Mouse (Mus musculus): ENCODE measurements around the gene Fastkd1. TPM values are rescaled to one million over a fixed set of nuclear protein-coding genes. Genes with fewer than 3 reads are reported as not detected.
"Not testable (repeated sequence)": the region's sequence is repeated elsewhere in the genome, so short reads cannot be mapped to it uniquely, and the experiment has no call there.

Gene Fastkd1
- polyA plus RNA-seq, 1 experiment from 2014 or later: 12.7 TPM

GRCm38 (mm10) chr2:69700446-69700845, 12.9 kb downstream of the Fastkd1 start:
- no peak overlapping the region for H3K4me3 ChIP-seq
- no peak for ATAC-seq (ENCODE audit: insufficient number of reproducible peaks, insufficient read depth, low FRiP score, low TSS enrichment)
- no peak overlapping the region for H3K4me2 ChIP-seq (replicated peaks)
- H3K4me1 ChIP-seq: no peaks in the 10 kb centered on the region
- peaks cover 21% of the 10 kb centered on the region for H3K36me3 ChIP-seq
- H3K27ac ChIP-seq: no peak overlapping the region
- no peaks in the 10 kb centered on the region for H3K27me3 ChIP-seq
- WGBS: 93% methylated on average over 8 of the region's 8 CpGs
- no peaks in the 10 kb centered on the region for H3K9me3 ChIP-seq
- no peak overlapping the region for H3K9ac ChIP-seq

DNA sequence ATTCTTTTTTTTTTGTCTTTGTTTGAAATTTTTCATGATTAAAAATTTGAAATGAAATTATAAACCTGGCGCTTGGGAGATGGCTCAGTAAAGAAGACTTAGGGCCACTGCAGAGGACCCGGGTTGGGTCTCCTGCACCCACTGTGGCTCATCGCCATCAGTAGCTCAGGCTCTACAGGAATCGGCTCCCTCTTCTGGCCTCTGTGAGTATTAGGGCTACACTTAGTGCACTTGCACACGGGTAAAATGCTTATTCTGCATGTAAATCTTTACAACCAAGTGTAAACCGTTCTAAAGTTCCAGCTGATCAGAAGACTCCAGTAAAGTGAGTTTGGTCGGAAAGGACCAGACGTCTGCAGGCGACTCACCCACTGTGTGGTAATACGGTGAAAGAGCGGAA, 19.8 kb downstream of the Fastkd1 start:
- Histone ChIP-seq H3K4me2 (replicated peaks) (no peak overlapping the region), H3K4me1 (no peaks in the 10 kb centered on the region), H3K27me3 (no peaks in the 10 kb centered on the region), H3K9me3 (no peaks in the 10 kb centered on the region), H3K9ac (no peak overlapping the region), H3K36me3 (peaks cover 34% of the 10 kb centered on the region), H3K27ac (no peak overlapping the region), H3K4me3 (no peak overlapping the region)
- 93% methylated on average over 11 of the region's 11 CpGs for WGBS
- ATAC-seq (ENCODE audit: insufficient number of reproducible peaks, insufficient read depth, low FRiP score, low TSS enrichment): no peak

GRCm38 (mm10) chr2:69690843-69691242, 22.5 kb downstream of the Fastkd1 start:
- no peak for ATAC-seq (ENCODE audit: insufficient number of reproducible peaks, insufficient read depth, low FRiP score, low TSS enrichment)
- Histone ChIP-seq H3K9me3 (no peaks in the 10 kb centered on the region), H3K27me3 (no peaks in the 10 kb centered on the region), H3K4me1 (no peaks in the 10 kb centered on the region), H3K27ac (no peak overlapping the region), H3K36me3 (peaks cover 39% of the 10 kb centered on the region), H3K4me2 (replicated peaks) (no peak overlapping the region), H3K4me3 (no peak overlapping the region), H3K9ac (no peak overlapping the region)
- 93% methylated on average over 6 of the region's 6 CpGs for WGBS

DNA sequence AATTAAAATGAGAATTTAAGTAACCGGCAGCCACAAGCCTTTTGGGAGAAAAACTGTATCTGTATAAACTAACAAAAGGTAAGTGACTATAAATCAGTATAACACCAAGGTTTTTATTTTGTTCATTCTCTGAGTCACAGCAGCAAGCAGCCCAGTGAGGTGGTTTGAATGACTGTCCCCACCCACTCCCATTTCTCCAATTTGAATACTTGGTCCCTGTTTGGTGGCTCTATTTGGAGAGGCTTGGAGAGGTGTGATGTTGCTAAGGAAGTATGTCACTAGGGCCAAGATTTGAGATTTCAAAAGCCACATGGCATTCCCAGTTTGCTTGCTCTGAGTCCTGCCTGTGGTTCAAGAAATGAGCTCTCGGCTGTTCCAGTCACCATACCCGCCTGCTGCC, 23.1 kb downstream of the Fastkd1 start:
- Histone ChIP-seq H3K36me3 (peaks cover 39% of the 10 kb centered on the region), H3K4me2 (replicated peaks) (no peak overlapping the region), H3K27me3 (no peaks in the 10 kb centered on the region), H3K4me1 (no peaks in the 10 kb centered on the region), H3K27ac (no peak overlapping the region), H3K9me3 (no peaks in the 10 kb centered on the region), H3K9ac (no peak overlapping the region), H3K4me3 (no peak overlapping the region)
- 96% methylated on average over 3 of the region's 3 CpGs for WGBS
- ATAC-seq (ENCODE audit: insufficient number of reproducible peaks, insufficient read depth, low FRiP score, low TSS enrichment): no peak

DNA sequence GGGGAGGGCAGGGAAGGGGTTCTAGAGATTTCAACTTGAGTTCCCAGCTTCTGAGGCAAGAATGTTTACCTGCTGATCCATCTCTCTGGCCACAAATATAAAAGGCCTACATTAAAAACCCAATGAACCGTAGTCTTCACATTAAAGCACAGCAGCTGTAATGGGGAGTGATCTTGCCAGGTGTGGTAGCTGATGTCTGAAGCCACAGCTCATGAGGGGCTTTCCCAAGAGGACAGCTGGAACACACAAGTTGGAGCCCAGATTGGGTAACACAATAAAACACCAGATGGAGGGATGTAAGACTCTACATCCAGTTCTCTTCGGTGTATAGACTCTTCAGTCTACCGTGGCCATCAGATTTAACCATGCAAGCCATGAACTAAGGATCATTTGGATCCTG, 28.8 kb downstream of the Fastkd1 start:
- no peak for ATAC-seq (ENCODE audit: insufficient number of reproducible peaks, insufficient read depth, low FRiP score, low TSS enrichment)
- H3K27ac ChIP-seq: no peak overlapping the region
- no peaks in the 10 kb centered on the region for H3K4me1 ChIP-seq
- H3K27me3 ChIP-seq: no peaks in the 10 kb centered on the region
- H3K9ac ChIP-seq: no peak overlapping the region
- H3K4me2 ChIP-seq (replicated peaks): no peak overlapping the region
- 94% methylated on average over 3 of the region's 3 CpGs for WGBS
- H3K4me3 ChIP-seq: no peak overlapping the region
- H3K9me3 ChIP-seq: no peaks in the 10 kb centered on the region
- H3K36me3 ChIP-seq: peaks cover 14% of the 10 kb centered on the region; the same call in 1 of the 2 replicates

GRCm38 (mm10) chr2:69683036-69683805, 30.1 kb downstream of the Fastkd1 start:
- H3K36me3 ChIP-seq: peaks cover 8% of the 10 kb centered on the region; the same call in 1 of the 2 replicates
- 81% methylated on average over 13 of the region's 13 CpGs for WGBS
- no peak for ATAC-seq (ENCODE audit: insufficient number of reproducible peaks, insufficient read depth, low FRiP score, low TSS enrichment)
- H3K9me3 ChIP-seq: no peaks in the 10 kb centered on the region
- no peaks in the 10 kb centered on the region for H3K27me3 ChIP-seq
- no peak overlapping the region for H3K4me3 ChIP-seq
- no peaks in the 10 kb centered on the region for H3K4me1 ChIP-seq
- no peak overlapping the region for H3K27ac ChIP-seq
- no peak overlapping the region for H3K9ac ChIP-seq
- H3K4me2 ChIP-seq (replicated peaks): no peak overlapping the region

DNA sequence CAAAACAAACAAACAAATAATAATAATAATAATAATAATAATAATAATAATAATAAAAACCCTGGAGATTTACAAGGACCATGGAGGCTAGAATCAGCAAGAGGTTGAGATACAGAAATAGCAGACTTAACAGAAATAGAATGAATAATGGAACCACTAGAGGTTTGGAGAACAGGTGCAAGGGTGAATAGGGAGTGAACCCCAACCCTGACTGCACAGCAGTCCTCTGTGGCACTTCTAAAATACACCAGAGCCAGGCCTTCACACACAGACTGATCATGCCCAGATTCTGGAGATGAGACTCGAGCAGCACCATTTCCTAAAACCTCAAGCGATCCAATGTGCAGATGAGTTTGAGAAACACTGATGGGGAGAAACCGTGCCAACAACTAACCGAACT, 31.4 kb downstream of the Fastkd1 start:
- Histone ChIP-seq H3K36me3 (no peaks in the 10 kb centered on the region), H3K27ac (no peak overlapping the region), H3K4me2 (replicated peaks) (no peak overlapping the region), H3K9me3 (no peaks in the 10 kb centered on the region), H3K27me3 (no peaks in the 10 kb centered on the region), H3K4me3 (no peak overlapping the region), H3K9ac (no peak overlapping the region), H3K4me1 (no peaks in the 10 kb centered on the region)
- ATAC-seq (ENCODE audit: insufficient number of reproducible peaks, insufficient read depth, low FRiP score, low TSS enrichment): no peak
- WGBS: 91% methylated on average over 4 of the region's 4 CpGs

GRCm38 (mm10) chr2:69679990-69680389, 33.3 kb downstream of the Fastkd1 start:
- H3K36me3 ChIP-seq: no peaks in the 10 kb centered on the region
- no peaks in the 10 kb centered on the region for H3K9me3 ChIP-seq
- H3K4me1 ChIP-seq: no peaks in the 10 kb centered on the region
- no peak overlapping the region for H3K4me2 ChIP-seq (replicated peaks)
- H3K27me3 ChIP-seq: no peaks in the 10 kb centered on the region
- 62% methylated on average over 6 of the region's 6 CpGs for WGBS
- H3K9ac ChIP-seq: no peak overlapping the region
- no peak overlapping the region for H3K27ac ChIP-seq
- no peak overlapping the region for H3K4me3 ChIP-seq
- no peak for ATAC-seq (ENCODE audit: insufficient number of reproducible peaks, insufficient read depth, low FRiP score, low TSS enrichment)

DNA sequence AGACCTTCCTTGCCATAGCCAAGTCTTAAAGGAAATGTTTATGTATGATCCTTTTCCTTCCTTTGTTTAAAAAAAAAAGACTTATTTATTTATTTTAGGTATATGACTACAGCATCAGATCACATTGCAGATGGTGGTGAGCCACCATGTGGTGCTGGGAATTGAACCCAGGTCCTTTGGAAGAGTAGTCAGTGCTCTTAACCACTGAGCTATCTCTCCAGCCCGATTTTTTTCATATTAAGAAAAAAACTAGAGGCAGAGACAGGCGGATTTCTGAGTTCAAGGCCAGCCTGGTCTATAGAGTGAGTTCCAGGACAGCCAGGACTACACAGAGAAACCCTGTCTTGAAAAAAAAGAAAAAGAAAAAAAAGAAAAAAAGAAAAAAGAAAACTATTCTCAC, 36.1 kb downstream of the Fastkd1 start:
- not testable (repeated sequence) for ATAC-seq (ENCODE audit: insufficient number of reproducible peaks, insufficient read depth, low FRiP score, low TSS enrichment); H3K36me3 ChIP-seq; H3K27me3 ChIP-seq; H3K9ac ChIP-seq; H3K4me3 ChIP-seq; H3K27ac ChIP-seq; H3K4me1 ChIP-seq; H3K9me3 ChIP-seq; H3K4me2 ChIP-seq (replicated peaks)
- WGBS: 85% methylated on average over 2 of the region's 2 CpGs

DNA sequence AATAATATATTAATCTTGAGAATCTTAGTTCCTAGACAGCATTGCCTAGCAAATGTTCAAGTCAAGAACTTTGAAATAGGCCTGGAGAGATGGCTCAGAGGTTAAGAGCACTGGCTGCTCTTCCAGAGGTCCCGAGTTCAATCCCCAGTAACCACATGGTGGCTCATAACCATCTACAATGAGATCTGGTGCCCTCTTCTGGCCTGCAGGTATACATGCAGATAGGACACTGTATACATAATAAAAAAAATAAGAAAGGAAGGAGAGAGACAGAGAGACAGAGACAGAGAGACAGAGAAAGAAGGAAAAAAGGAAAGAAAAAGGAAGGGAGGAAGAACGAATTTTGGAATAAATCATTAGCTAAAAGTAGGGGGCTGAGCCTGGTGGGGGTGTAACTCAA, 36.6 kb downstream of the Fastkd1 start:
- Histone ChIP-seq H3K27ac (no peak overlapping the region), H3K4me2 (replicated peaks) (no peak overlapping the region), H3K9me3 (no peaks in the 10 kb centered on the region), H3K9ac (no peak overlapping the region), H3K27me3 (no peaks in the 10 kb centered on the region), H3K36me3 (no peaks in the 10 kb centered on the region), H3K4me3 (no peak overlapping the region), H3K4me1 (no peaks in the 10 kb centered on the region)
- no peak for ATAC-seq (ENCODE audit: insufficient number of reproducible peaks, insufficient read depth, low FRiP score, low TSS enrichment)
- 50% methylated on average over 2 of the region's 2 CpGs for WGBS

DNA sequence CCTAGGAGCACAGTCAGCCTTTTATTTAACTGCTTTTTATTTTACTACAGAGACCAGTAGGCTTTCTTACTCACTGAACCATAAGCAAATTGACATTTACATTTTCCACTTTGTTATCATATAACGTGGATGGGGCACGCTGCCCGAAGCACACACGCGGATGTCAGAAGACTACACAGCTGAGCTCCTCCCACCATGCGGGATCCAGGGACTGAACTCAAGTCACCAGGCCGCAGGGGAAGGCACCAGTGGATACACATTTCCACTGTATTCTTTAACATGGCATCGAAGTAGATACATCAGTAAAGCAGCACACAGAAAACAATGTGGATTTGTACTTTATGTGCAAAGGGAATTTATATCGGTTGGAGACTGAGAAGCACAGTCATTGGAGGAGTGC, 38.0 kb downstream of the Fastkd1 start:
- WGBS: 88% methylated on average over 9 of the region's 9 CpGs
- Histone ChIP-seq H3K4me2 (replicated peaks) (no peak overlapping the region), H3K4me3 (no peak overlapping the region), H3K27ac (no peak overlapping the region), H3K36me3 (no peaks in the 10 kb centered on the region), H3K27me3 (no peaks in the 10 kb centered on the region), H3K9me3 (no peaks in the 10 kb centered on the region), H3K9ac (no peak overlapping the region), H3K4me1 (no peaks in the 10 kb centered on the region)
- ATAC-seq (ENCODE audit: insufficient number of reproducible peaks, insufficient read depth, low FRiP score, low TSS enrichment): no peak

- Histone ChIP-seq H3K27ac (no peak overlapping the region; the same call in 1 of the 2 replicates), H3K4me3 (no peak overlapping the region), H3K9ac (no peak overlapping the region), H3K9me3 (no peaks in the 10 kb centered on the region), H3K4me2 (replicated peaks) (no peak overlapping the region), H3K36me3 (no peaks in the 10 kb centered on the region), H3K4me1 (no peaks in the 10 kb centered on the region), H3K27me3 (no peaks in the 10 kb centered on the region)
- WGBS: 67% methylated on average over 5 of the region's 5 CpGs
- ATAC-seq (ENCODE audit: insufficient number of reproducible peaks, insufficient read depth, low FRiP score, low TSS enrichment): no peak
These were observed 39.6 kb downstream of the Fastkd1 start for GRCm38 (mm10) chr2:69673723-69674122.
